Mouse (Mus musculus) cerebellum, adult 9-11 months (tissue): ENCODE data around the gene Gm20379.

Experiments used
- DNase-seq: peaks from one replicate; pipeline ENCODE4 v3.0.0; 2022

Gene Gm20379

GRCm38 (mm10) chr13:92305680-92306079 lies at the start of gene Gm20379:
Gene Gm20379, plus strand, starts transcription at chr13:92305980.
- no peak for DNase-seq

GRCm38 (mm10) chr13:92261329-92261728 lies 44.5 kb upstream of the Gm20379 start:
- no peak for DNase-seq

GRCm38 (mm10) chr13:92263566-92263965 lies 42.2 kb upstream of the Gm20379 start:
- no peak for DNase-seq

- DNase-seq: no peak
Observed at GRCm38 (mm10) chr13:92267076-92267475, 38.7 kb upstream of the Gm20379 start.

GRCm38 (mm10) chr13:92274274-92275198 lies 31.2 kb upstream of the Gm20379 start:
- no peak for DNase-seq

GRCm38 (mm10) chr13:92275292-92275691 lies 30.5 kb upstream of the Gm20379 start:
- no peak for DNase-seq

- no peak for DNase-seq
Observed at GRCm38 (mm10) chr13:92277027-92277426, 28.8 kb upstream of the Gm20379 start.

GRCm38 (mm10) chr13:92291605-92292004 lies 14.2 kb upstream of the Gm20379 start:
- no peak for DNase-seq

- no peak for DNase-seq
Observed at GRCm38 (mm10) chr13:92293883-92294282, 11.9 kb upstream of the Gm20379 start.

GRCm38 (mm10) chr13:92296490-92296889 lies 9.3 kb upstream of the Gm20379 start:
- no peak for DNase-seq

- no peak for DNase-seq
Observed at GRCm38 (mm10) chr13:92297021-92297420, 8.8 kb upstream of the Gm20379 start.

- no peak for DNase-seq
Observed at GRCm38 (mm10) chr13:92299522-92299921, 6.3 kb upstream of the Gm20379 start.

- DNase-seq: no peak
Observed at GRCm38 (mm10) chr13:92301754-92302153, 4.0 kb upstream of the Gm20379 start.

- no peak for DNase-seq
Observed at GRCm38 (mm10) chr13:92302466-92302865, 3.3 kb upstream of the Gm20379 start.

GRCm38 (mm10) chr13:92303062-92303948 lies 2.5 kb upstream of the Gm20379 start:
- no peak for DNase-seq

GRCm38 (mm10) chr13:92304291-92304690 lies 1.5 kb upstream of the Gm20379 start:
- no peak for DNase-seq

- no peak for DNase-seq
Observed at GRCm38 (mm10) chr13:92314613-92315012, 8.8 kb downstream of the Gm20379 start.

- no peak for DNase-seq
Observed at GRCm38 (mm10) chr13:92320770-92321169, 15.0 kb downstream of the Gm20379 start.

- DNase-seq: no peak
Observed at GRCm38 (mm10) chr13:92326030-92326429, 20.2 kb downstream of the Gm20379 start.

GRCm38 (mm10) chr13:92328000-92328399 lies 22.2 kb downstream of the Gm20379 start:
- no peak for DNase-seq

- no peak for DNase-seq
Observed at GRCm38 (mm10) chr13:92330621-92331020, 24.8 kb downstream of the Gm20379 start.

- DNase-seq: no peak
Observed at GRCm38 (mm10) chr13:92332103-92332879, 26.5 kb downstream of the Gm20379 start.

- DNase-seq: no peak
Observed at GRCm38 (mm10) chr13:92336857-92337256, 31.1 kb downstream of the Gm20379 start.
